Mouse (Mus musculus): ENCODE measurements around the gene Ywhag. TPM values are rescaled to one million over a fixed set of nuclear protein-coding genes. Genes with fewer than 3 reads are reported as not detected.

Ywhag gene
- polyA plus RNA-seq, 1 experiment from 2014 or later: 164 TPM

Other genes with a start within 250 kb of the Ywhag start
- gene Tmem120a, start 190.2 kb downstream of the Ywhag start, polyA plus RNA-seq (2015; fragmentation: Nextera tagmentation; extraction: Ambion mirVana): 39.4 and 46.8 TPM in 2 replicates
- 0.31 TPM in 1 of 2 replicates, not detected in the other for gene Styxl1, start 156.2 kb downstream of the Ywhag start, polyA plus RNA-seq (2015; fragmentation: Nextera tagmentation; extraction: Ambion mirVana)
- 432 and 479 TPM in 2 replicates for gene Mdh2, start 156.1 kb downstream of the Ywhag start, polyA plus RNA-seq (2015; fragmentation: Nextera tagmentation; extraction: Ambion mirVana)
- 1.1 and 1.5 TPM in 2 replicates for gene Srrm3, start 127.7 kb downstream of the Ywhag start, polyA plus RNA-seq (2015; fragmentation: Nextera tagmentation; extraction: Ambion mirVana)
- 107 and 149 TPM in 2 replicates for gene Hspb1, start 46.7 kb downstream of the Ywhag start, polyA plus RNA-seq (2015; fragmentation: Nextera tagmentation; extraction: Ambion mirVana)
- gene Ssc4d, start 39.9 kb upstream of the Ywhag start, polyA plus RNA-seq (2015; fragmentation: Nextera tagmentation; extraction: Ambion mirVana): 3.9 TPM in 2 replicates
- gene Zp3, start 45.5 kb upstream of the Ywhag start, polyA plus RNA-seq (2015; fragmentation: Nextera tagmentation; extraction: Ambion mirVana): not detected in 2 replicates
- gene Dtx2, start 60.2 kb upstream of the Ywhag start, polyA plus RNA-seq (2015; fragmentation: Nextera tagmentation; extraction: Ambion mirVana): 31.0 and 34.8 TPM in 2 replicates
- gene Upk3b, start 103.9 kb upstream of the Ywhag start, polyA plus RNA-seq (2015; fragmentation: Nextera tagmentation; extraction: Ambion mirVana): 0.06 and 0.29 TPM in 2 replicates
- 6.2 and 6.3 TPM in 2 replicates for gene Upk3bl, start 119.9 kb upstream of the Ywhag start, polyA plus RNA-seq (2015; fragmentation: Nextera tagmentation; extraction: Ambion mirVana)
- gene Rasa4, start 149.3 kb upstream of the Ywhag start, polyA plus RNA-seq (2015; fragmentation: Nextera tagmentation; extraction: Ambion mirVana): 10.8 and 12.7 TPM in 2 replicates
- 218 and 243 TPM in 2 replicates for gene Polr2j, start 182.0 kb upstream of the Ywhag start, polyA plus RNA-seq (2015; fragmentation: Nextera tagmentation; extraction: Ambion mirVana)
- gene Lrwd1, start 201.5 kb upstream of the Ywhag start, polyA plus RNA-seq (2015; fragmentation: Nextera tagmentation; extraction: Ambion mirVana): 41.7 and 42.1 TPM in 2 replicates
- gene Alkbh4, start 201.5 kb upstream of the Ywhag start, polyA plus RNA-seq (2015; fragmentation: Nextera tagmentation; extraction: Ambion mirVana): 26.1 and 27.1 TPM in 2 replicates
- gene Orai2, start 236.1 kb upstream of the Ywhag start, polyA plus RNA-seq (2015; fragmentation: Nextera tagmentation; extraction: Ambion mirVana): 13.3 and 17.7 TPM in 2 replicates

Measured in embryonic facial prominence, embryonic 13.5 days (tissue).